Mouse (Mus musculus) lung, embryonic 15.5 days (tissue): ENCODE results near the gene Pde11a. TPM values are rescaled to one million over a fixed set of nuclear protein-coding genes. Genes with fewer than 3 reads are reported as not detected.

Experiments
- ATAC-seq: fragments of 200-750 bp; cut with Nextera tagmentation; 2 replicates; pipeline ENCODE4 v1.8.0; 2017; ENCODE audit warnings: moderate number of reproducible peaks, borderline replicate concordance; ENCODE audit not compliant: low FRiP score, low TSS enrichment; ENCODE audit errors: extremely low read depth
- H3K27ac ChIP-seq: fragments of 300-500 bp; sonication (generic); 2 replicates; pipeline ENCODE4 v1.5.1; 2015; ENCODE audit warnings: moderate library complexity, mild to moderate bottlenecking, inconsistent platforms
- H3K27me3 ChIP-seq: fragments of 300-500 bp; sonication (generic); 2 replicates; pipeline ENCODE4 v1.6.1; 2015; ENCODE audit warnings: inconsistent platforms
- H3K36me3 ChIP-seq: fragments of 300-500 bp; sonication (generic); 2 replicates; pipeline ENCODE4 v1.6.1; 2015; ENCODE audit warnings: inconsistent platforms
- H3K4me1 ChIP-seq: fragments of 300-500 bp; sonication (generic); 2 replicates; pipeline ENCODE4 v1.6.1; 2015; ENCODE audit warnings: inconsistent platforms
- H3K4me2 ChIP-seq: fragments of 300-500 bp; sonication (generic); 2 replicates; pipeline ENCODE4 v1.6.1; 2015; ENCODE audit warnings: inconsistent platforms, mild to moderate bottlenecking, moderate library complexity
- H3K4me3 ChIP-seq: fragments of 300-500 bp; sonication (generic); 2 replicates; pipeline ENCODE4 v1.5.1; 2015; ENCODE audit warnings: mild to moderate bottlenecking, inconsistent platforms
- H3K9ac ChIP-seq: fragments of 300-500 bp; sonication (generic); 2 replicates; pipeline ENCODE4 v1.6.1; 2015; ENCODE audit warnings: inconsistent platforms
- H3K9me3 ChIP-seq: fragments of 300-500 bp; sonication (generic); 2 replicates; pipeline ENCODE4 v1.6.1; 2016; ENCODE audit warnings: inconsistent platforms
- WGBS: fragments of 180-500 bp; shearing (Covaris S2); methylation state at CpG from one replicate; pipeline ENCODE4 v1.1.7; 2015; 5-methylcytosine and 5-hydroxymethylcytosine counted together
- polyA plus RNA-seq: library from polyadenylated mRNA; unstranded; fragments of >200 nt; fragmentation: Nextera tagmentation; extraction: Ambion mirVana; gene quantifications from 2 replicates; pipeline ENCODE4 v1.2.1, GENCODE M21; 2015

The Pde11a gene
- polyA plus RNA-seq, 1 experiment from 2014 or later = 0.14 TPM

- H3K4me1 ChIP-seq = no peaks in the 10 kb centered on the region
- no peak overlapping the region for H3K4me2 ChIP-seq
- ATAC-seq = no peak
- no peaks in the 10 kb centered on the region for H3K9me3 ChIP-seq
- H3K9ac ChIP-seq = no peak overlapping the region
- no peaks in the 10 kb centered on the region for H3K27me3 ChIP-seq
- no peak overlapping the region for H3K27ac ChIP-seq
- 84% methylated on average over 3 of the region's 3 CpGs for WGBS
- H3K36me3 ChIP-seq = no peaks in the 10 kb centered on the region
- H3K4me3 ChIP-seq = no peak overlapping the region
These were observed 50.9 kb downstream of the Pde11a start for GRCm38 (mm10) chr2:76287671-76288070.

GRCm38 (mm10) chr2:76286288-76286740, 52.3 kb downstream of the Pde11a start:
- ATAC-seq = peak; percentile 59
- Histone ChIP-seq H3K4me1 (no peaks in the 10 kb centered on the region), H3K27me3 (no peaks in the 10 kb centered on the region), H3K36me3 (no peaks in the 10 kb centered on the region), H3K9me3 (no peaks in the 10 kb centered on the region), H3K4me2 (no peak overlapping the region), H3K9ac (no peak overlapping the region), H3K27ac (no peak overlapping the region), H3K4me3 (no peak overlapping the region)
- 45% methylated on average over 4 of the region's 4 CpGs for WGBS

- Histone ChIP-seq H3K27ac (no peak overlapping the region), H3K4me3 (no peak overlapping the region), H3K27me3 (no peaks in the 10 kb centered on the region), H3K9ac (no peak overlapping the region), H3K9me3 (no peaks in the 10 kb centered on the region), H3K4me1 (no peaks in the 10 kb centered on the region), H3K4me2 (no peak overlapping the region), H3K36me3 (no peaks in the 10 kb centered on the region)
- 82% methylated on average over 3 of the region's 3 CpGs for WGBS
- no peak for ATAC-seq
These were observed 53.4 kb downstream of the Pde11a start for GRCm38 (mm10) chr2:76285150-76285549.

GRCm38 (mm10) chr2:76283378-76284132, 55.0 kb downstream of the Pde11a start:
- ATAC-seq = peak; percentile 66; the same call in 1 of the 2 replicates
- H3K9ac ChIP-seq = no peak overlapping the region
- no peaks in the 10 kb centered on the region for H3K27me3 ChIP-seq
- H3K9me3 ChIP-seq = no peaks in the 10 kb centered on the region
- H3K4me2 ChIP-seq = no peak overlapping the region
- no peak overlapping the region for H3K27ac ChIP-seq
- H3K4me1 ChIP-seq = no peaks in the 10 kb centered on the region
- 47% methylated on average over 6 of the region's 6 CpGs for WGBS
- H3K36me3 ChIP-seq = no peaks in the 10 kb centered on the region
- H3K4me3 ChIP-seq = no peak overlapping the region

GRCm38 (mm10) chr2:76269494-76269893, 69.1 kb downstream of the Pde11a start:
- Histone ChIP-seq H3K9ac (no peak overlapping the region), H3K36me3 (no peaks in the 10 kb centered on the region), H3K4me1 (no peaks in the 10 kb centered on the region), H3K9me3 (no peaks in the 10 kb centered on the region), H3K27ac (no peak overlapping the region), H3K4me3 (no peak overlapping the region), H3K27me3 (no peaks in the 10 kb centered on the region), H3K4me2 (no peak overlapping the region)
- WGBS = 73% methylated on average over 1 of the region's 1 CpGs
- ATAC-seq = no peak

DNA sequence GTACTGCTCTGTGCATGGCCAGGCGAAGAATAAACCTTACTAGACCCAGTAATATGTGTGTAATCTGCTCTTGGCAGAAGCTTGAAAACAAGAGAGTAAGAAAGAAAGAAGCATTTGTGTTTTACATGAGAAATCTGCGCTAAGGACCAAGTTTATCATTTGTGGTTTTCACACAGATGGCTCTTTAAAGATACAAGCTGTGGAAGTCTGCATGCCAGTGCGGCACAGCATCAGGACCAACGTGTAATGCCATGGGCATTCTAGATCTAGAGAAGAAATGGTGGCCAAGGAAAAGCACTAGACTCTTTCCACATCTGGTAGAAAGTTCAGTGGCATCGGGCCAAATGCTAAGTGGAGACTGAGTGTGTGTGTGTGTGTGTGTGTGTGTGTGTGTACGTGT, 71.2 kb downstream of the Pde11a start:
- Histone ChIP-seq H3K27ac (no peak overlapping the region), H3K4me2 (no peak overlapping the region), H3K4me3 (no peak overlapping the region), H3K4me1 (no peaks in the 10 kb centered on the region), H3K27me3 (no peaks in the 10 kb centered on the region), H3K9me3 (no peaks in the 10 kb centered on the region), H3K36me3 (no peaks in the 10 kb centered on the region), H3K9ac (no peak overlapping the region)
- ATAC-seq = no peak
- WGBS = 83% methylated on average over 6 of the region's 6 CpGs

GRCm38 (mm10) chr2:76266622-76267021, 72.0 kb downstream of the Pde11a start:
- no peak for ATAC-seq
- H3K36me3 ChIP-seq = no peaks in the 10 kb centered on the region
- 74% methylated on average over 10 of the region's 10 CpGs for WGBS
- no peak overlapping the region for H3K27ac ChIP-seq
- no peak overlapping the region for H3K9ac ChIP-seq
- H3K9me3 ChIP-seq = no peaks in the 10 kb centered on the region
- H3K4me2 ChIP-seq = no peak overlapping the region
- no peaks in the 10 kb centered on the region for H3K4me1 ChIP-seq
- H3K4me3 ChIP-seq = no peak overlapping the region
- H3K27me3 ChIP-seq = no peaks in the 10 kb centered on the region

- H3K27me3 ChIP-seq = no peaks in the 10 kb centered on the region
- WGBS = 54% methylated on average over 10 of the region's 10 CpGs
- ATAC-seq = no peak
These were observed 74.3 kb downstream of the Pde11a start for GRCm38 (mm10) chr2:76264258-76264657.

DNA sequence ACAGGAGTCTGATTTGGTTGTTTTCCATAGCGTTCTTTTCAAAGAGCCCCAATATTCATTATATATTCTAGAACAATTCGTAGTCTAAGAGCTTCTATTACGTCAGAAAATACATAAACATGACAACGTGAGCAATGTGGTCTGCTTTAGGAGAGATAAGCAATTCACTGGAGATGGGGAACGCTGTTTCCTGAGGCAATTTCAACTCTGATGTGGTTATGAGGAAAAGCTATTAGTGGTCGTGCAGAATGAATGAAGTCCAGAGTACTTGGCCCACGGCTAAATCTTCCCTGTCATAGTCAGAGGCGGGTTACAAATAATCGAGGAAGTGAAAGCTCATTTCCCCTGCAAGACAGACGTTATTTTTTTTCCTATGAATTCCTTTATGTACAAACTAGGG, 75.9 kb downstream of the Pde11a start:
- 38% methylated on average over 10 of the region's 10 CpGs for WGBS
- Histone ChIP-seq H3K4me3 (no peak overlapping the region), H3K4me2 (no peak overlapping the region), H3K27ac (no peak overlapping the region), H3K4me1 (no peaks in the 10 kb centered on the region), H3K9ac (no peak overlapping the region), H3K27me3 (no peaks in the 10 kb centered on the region), H3K9me3 (no peaks in the 10 kb centered on the region), H3K36me3 (no peaks in the 10 kb centered on the region)
- ATAC-seq = no peak

More at GRCm38 (mm10) chr2:76264258-76264657, 74.3 kb downstream of the Pde11a start:
- H3K9me3 ChIP-seq = no peaks in the 10 kb centered on the region
- no peak overlapping the region for H3K4me2 ChIP-seq
- no peaks in the 10 kb centered on the region for H3K36me3 ChIP-seq
- H3K27ac ChIP-seq = no peak overlapping the region
- H3K9ac ChIP-seq = no peak overlapping the region
- H3K4me1 ChIP-seq = no peaks in the 10 kb centered on the region
- no peak overlapping the region for H3K4me3 ChIP-seq

GRCm38 (mm10) chr2:76254833-76255232, 83.7 kb downstream of the Pde11a start:
- H3K27ac ChIP-seq = no peak overlapping the region
- no peaks in the 10 kb centered on the region for H3K4me1 ChIP-seq
- H3K9me3 ChIP-seq = no peaks in the 10 kb centered on the region
- H3K36me3 ChIP-seq = no peaks in the 10 kb centered on the region
- WGBS = 44% methylated on average over 6 of the region's 6 CpGs
- no peak overlapping the region for H3K9ac ChIP-seq
- H3K27me3 ChIP-seq = no peaks in the 10 kb centered on the region
- H3K4me2 ChIP-seq = no peak overlapping the region
- H3K4me3 ChIP-seq = no peak overlapping the region
- no peak for ATAC-seq

DNA sequence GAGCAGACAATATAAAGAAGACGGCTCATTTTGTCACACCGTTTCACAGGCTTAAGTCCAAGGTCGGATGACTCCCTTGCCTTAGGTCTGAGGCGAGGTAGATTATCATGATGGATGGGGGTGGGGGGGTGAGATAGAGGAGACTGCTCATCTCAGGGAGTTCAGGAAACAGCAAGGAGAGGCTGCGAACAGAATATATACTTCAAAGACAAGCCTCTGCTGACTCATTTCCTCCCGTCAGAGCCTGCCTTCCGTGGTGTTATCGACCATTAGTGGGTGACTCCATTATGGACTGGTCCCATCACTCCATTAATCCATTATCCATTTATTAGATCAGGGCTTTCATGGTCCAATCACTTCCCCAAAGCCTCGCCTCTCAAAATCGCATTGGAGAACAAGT, 87.2 kb downstream of the Pde11a start:
- Histone ChIP-seq H3K4me1 (no peaks in the 10 kb centered on the region), H3K4me3 (no peak overlapping the region), H3K9ac (no peak overlapping the region), H3K9me3 (no peaks in the 10 kb centered on the region), H3K27me3 (no peaks in the 10 kb centered on the region), H3K27ac (no peak overlapping the region), H3K36me3 (no peaks in the 10 kb centered on the region), H3K4me2 (no peak overlapping the region)
- no peak for ATAC-seq
- 57% methylated on average over 10 of the region's 10 CpGs for WGBS

DNA sequence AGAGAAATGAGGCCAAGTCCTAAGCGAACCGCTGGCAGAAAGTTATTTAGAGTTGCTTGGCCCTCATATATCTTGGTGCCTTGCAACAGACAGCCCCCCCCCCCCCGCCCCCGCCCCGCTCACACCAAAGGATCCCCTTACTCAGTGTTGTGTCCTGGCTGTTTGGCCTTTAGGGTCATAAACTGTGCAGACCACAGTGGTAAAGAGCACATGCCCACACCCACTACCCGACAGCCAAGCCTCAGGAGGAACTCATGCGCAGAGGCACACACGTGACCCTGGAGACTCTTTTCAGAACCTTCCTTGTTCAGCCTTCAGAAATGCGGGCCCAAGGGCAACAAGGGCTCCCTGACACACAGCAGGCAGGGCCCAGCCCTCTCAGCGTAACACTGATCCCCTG, 90.3 kb downstream of the Pde11a start:
- Histone ChIP-seq H3K27ac (no peak overlapping the region), H3K36me3 (no peaks in the 10 kb centered on the region), H3K4me1 (no peaks in the 10 kb centered on the region), H3K4me2 (no peak overlapping the region), H3K27me3 (no peaks in the 10 kb centered on the region), H3K4me3 (no peak overlapping the region), H3K9me3 (no peaks in the 10 kb centered on the region), H3K9ac (no peak overlapping the region)
- ATAC-seq = no peak
- 79% methylated on average over 10 of the region's 10 CpGs for WGBS
